ENCODE assay signal across 12 mouse cellular contexts in genomic region chr13:55912271-55912711, GRCm38 (mm10).
DNase-seq lines count a peak whose midpoint lies in the region; ATAC-seq lines count a peak whose summit lies in the region.
"Had no signal": no experiment of that assay in that cellular context is flagged by ENCODE, and none has a peak within 500 bp of the region (broad histone marks: within the 10 kb centered on the region; RNA-seq: fewer than 3 reads in every experiment).

No protein-coding gene starts in this region.

- ATAC-seq in embryonic facial prominence, embryonic 15.5 days (ENCODE audit: insufficient number of reproducible peaks, low FRiP score, low TSS enrichment, low read depth), result 0 out of 2 replicates have a peak, but pooled peaks have one; percentile 22
- ATAC-seq in midbrain, embryonic 16.5 days, result peak; percentile 58; the same call in 1 of the 2 replicates
- no peak for ATAC-seq in heart, embryonic 11.5 days (replicated peaks; ENCODE audit: insufficient number of reproducible peaks, low FRiP score, low TSS enrichment)

- WGBS in embryonic facial prominence, embryonic 15.5 days, result 54% methylated on average over 13 of the region's 13 CpGs
- WGBS in midbrain, embryonic 16.5 days, result 50% methylated on average over 13 of the region's 13 CpGs
- WGBS in heart, embryonic 11.5 days (ENCODE audit: insufficient replicate concordance), result 71% methylated on average over 13 of the region's 13 CpGs

- no peak overlapping the region for H3K4me3 ChIP-seq in embryonic facial prominence, embryonic 15.5 days (replicated peaks)
- H3K4me3 ChIP-seq in midbrain, embryonic 16.5 days (ENCODE audit: low read depth, low read length), result no peak overlapping the region
- no peak overlapping the region for H3K4me3 ChIP-seq in heart, embryonic 11.5 days (ENCODE audit: low read depth, low read length)
- H3K4me3 ChIP-seq: gastrocnemius, adult 2 months had no signal

- H3K27me3 ChIP-seq in embryonic facial prominence, embryonic 15.5 days, result peaks cover 7% of the 10 kb centered on the region; the same call in 1 of the 2 replicates
- H3K27me3 ChIP-seq in midbrain, embryonic 16.5 days (ENCODE audit: control insufficient read depth, insufficient read depth, low read depth, low read length), result no peaks in the 10 kb centered on the region
- H3K27me3 ChIP-seq in heart, embryonic 11.5 days (ENCODE audit: control insufficient read depth, insufficient read depth, low read length), result no peaks in the 10 kb centered on the region

- H3K9ac ChIP-seq in embryonic facial prominence, embryonic 15.5 days, result no peak overlapping the region
- no peak overlapping the region for H3K9ac ChIP-seq in midbrain, embryonic 16.5 days (ENCODE audit: low read depth, low read length)
- H3K9ac ChIP-seq in heart, embryonic 11.5 days (ENCODE audit: low read depth, low read length), result no peak overlapping the region

- no peaks in the 10 kb centered on the region for H3K36me3 ChIP-seq in embryonic facial prominence, embryonic 15.5 days
- H3K36me3 ChIP-seq in midbrain, embryonic 16.5 days (ENCODE audit: control insufficient read depth, insufficient read depth, low read length), result no peaks in the 10 kb centered on the region
- H3K36me3 ChIP-seq in heart, embryonic 11.5 days (ENCODE audit: control insufficient read depth, insufficient read depth, low read length), result no peaks in the 10 kb centered on the region

- no peak overlapping the region for H3K27ac ChIP-seq in embryonic facial prominence, embryonic 15.5 days (replicated peaks)
- H3K27ac ChIP-seq in midbrain, embryonic 16.5 days (ENCODE audit: low read length), result no peak overlapping the region
- no peak overlapping the region for H3K27ac ChIP-seq in heart, embryonic 11.5 days (ENCODE audit: low read depth, low read length)
- H3K27ac ChIP-seq: gastrocnemius, adult 2 months had no signal

- no peak overlapping the region for H3K4me2 ChIP-seq in embryonic facial prominence, embryonic 15.5 days (replicated peaks)
- H3K4me2 ChIP-seq in midbrain, embryonic 16.5 days (ENCODE audit: low read length), result no peak overlapping the region
- no peak overlapping the region for H3K4me2 ChIP-seq in heart, embryonic 11.5 days

- no peaks in the 10 kb centered on the region for H3K9me3 ChIP-seq in embryonic facial prominence, embryonic 15.5 days (replicated peaks)
- no peaks in the 10 kb centered on the region; the same call in 1 of the 2 replicates for H3K9me3 ChIP-seq in midbrain, embryonic 16.5 days (replicated peaks; ENCODE audit: control insufficient read depth, low read length, poor library complexity, severe bottlenecking)
- no peaks in the 10 kb centered on the region for H3K9me3 ChIP-seq in heart, embryonic 11.5 days (replicated peaks; ENCODE audit: control insufficient read depth, low read length)

- H3K4me1 ChIP-seq in embryonic facial prominence, embryonic 15.5 days, result peaks cover 22% of the 10 kb centered on the region
- peaks cover 4% of the 10 kb centered on the region; the same call in 1 of the 2 replicates for H3K4me1 ChIP-seq in midbrain, embryonic 16.5 days (ENCODE audit: control insufficient read depth, insufficient read depth, low read length)
- peaks cover 3% of the 10 kb centered on the region; the same call in 1 of the 2 replicates for H3K4me1 ChIP-seq in heart, embryonic 11.5 days (ENCODE audit: control insufficient read depth, insufficient read depth, low read length)

- intact Hi-C loops in left cerebral cortex, postnatal 4 days (cut with DNase I), result no loop called here

- DNase-seq in left cerebral cortex, postnatal 4 days, result peak; percentile 75
- DNase-seq in left cerebral cortex, adult 9 months (ENCODE audit: low spot score in 2 of 2), result no peak
- peak; percentile 82 for DNase-seq in kidney, adult 11 months
- DNase-seq in yolk sac, embryonic 10.5 days (ENCODE audit: low spot score), result no peak
- DNase-seq: adrenal gland, postnatal 36 days; gastrocnemius, adult 2 months; heart, postnatal 4 days; right cerebral cortex, postnatal 25 days; thymus, postnatal 25 days had no signal

Comparison
In these comparisons a context has a peak if more than half of its experiments do, and no peak if none do; other contexts are left out.
1. DNase-seq: peak in left cerebral cortex, postnatal 4 days (single experiment) and kidney, adult 11 months (single experiment); none in left cerebral cortex, adult 9 months (0 of 2) and yolk sac, embryonic 10.5 days (single experiment).